Mouse (Mus musculus) layer of hippocampus, adult 8-10 months (tissue): ENCODE data around the gene Cd300lb. TPM values are rescaled to one million over a fixed set of nuclear protein-coding genes. Genes with fewer than 3 reads are reported as not detected.

Source experiments
- DNase-seq, 2 experiments: peaks; one replicate each; pipeline ENCODE4 v3.0.0; 2022; ENCODE audit warnings: low spot score in 2 of 2
- total RNA-seq, 4 experiments: library from RNA; stranded (reverse); gene quantifications; 2 replicates each; pipeline ENCODE4 v1.2.4; 2022

Cd300lb gene
- total RNA-seq, 4 experiments from 2014 or later, result 0.25 to 0.48 TPM; not detected in 2

DNA sequence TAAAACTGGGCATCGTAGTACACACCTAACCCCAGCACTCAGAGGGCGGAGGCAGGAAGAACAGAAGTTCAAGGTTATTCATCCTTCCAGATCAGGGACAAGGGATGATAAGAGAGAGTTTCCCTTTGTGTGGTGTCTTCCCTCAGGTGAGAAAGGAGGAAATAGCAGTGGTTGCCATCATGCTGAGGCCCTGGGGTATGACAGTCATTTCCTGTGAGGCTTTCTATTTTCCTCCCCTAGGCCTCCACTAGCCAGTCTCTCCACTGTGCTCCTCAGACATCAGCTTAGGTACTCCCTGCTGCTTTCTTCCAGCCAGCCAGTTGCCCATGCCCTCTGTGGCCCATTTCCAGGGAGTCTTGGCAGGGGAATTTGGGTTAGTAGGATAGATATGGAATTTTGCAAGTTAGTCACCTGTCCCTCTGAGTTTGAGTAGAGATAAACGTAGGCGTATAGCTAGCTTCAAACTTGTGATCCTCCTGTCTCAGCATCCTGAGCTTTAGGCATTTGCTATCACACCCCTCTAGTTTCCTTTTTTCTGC, 50.9 kb downstream of the Cd300lb start:
- no peak for DNase-seq

DNA sequence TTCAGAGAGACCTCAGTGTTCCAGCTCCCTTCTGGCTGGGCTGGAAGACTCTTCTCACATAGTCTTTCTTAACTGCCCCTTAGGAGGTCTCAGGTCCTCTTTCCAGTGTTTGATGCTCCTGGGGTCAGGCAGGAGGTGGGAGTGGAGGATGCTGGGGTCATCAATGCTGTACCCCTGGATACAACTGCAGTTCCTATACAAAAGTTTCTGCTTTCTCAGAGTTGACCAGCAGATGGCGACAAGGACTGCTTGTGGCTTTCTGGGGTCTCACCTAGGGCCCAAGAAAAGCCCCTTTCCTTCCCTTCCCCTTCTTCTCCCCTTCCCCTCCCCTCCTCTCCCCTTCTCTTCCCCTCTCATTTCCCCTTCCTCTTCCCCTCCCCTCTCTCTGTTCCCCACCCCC, 53.6 kb downstream of the Cd300lb start:
- no peak for DNase-seq

DNA sequence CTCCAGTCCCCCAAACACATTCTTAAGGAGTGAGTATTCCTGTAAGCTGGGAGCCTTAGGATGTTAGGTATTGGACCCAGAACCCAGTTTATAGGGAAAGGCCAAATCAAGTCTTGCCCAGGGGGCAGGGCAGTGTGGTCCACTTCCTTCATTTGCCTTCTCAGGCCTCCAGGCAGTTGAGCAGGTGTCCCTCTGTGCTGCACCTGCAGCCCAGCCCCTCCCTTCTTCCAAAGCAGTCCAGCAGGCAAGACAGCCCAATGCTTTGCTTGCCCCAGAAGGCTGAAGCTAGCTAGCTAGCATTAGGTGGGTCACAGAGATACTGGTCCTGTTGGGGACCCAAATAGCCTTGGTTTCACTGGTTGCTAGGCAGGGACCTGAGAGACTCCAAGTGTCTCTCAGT, 54.0 kb downstream of the Cd300lb start:
- no peak for DNase-seq

DNA sequence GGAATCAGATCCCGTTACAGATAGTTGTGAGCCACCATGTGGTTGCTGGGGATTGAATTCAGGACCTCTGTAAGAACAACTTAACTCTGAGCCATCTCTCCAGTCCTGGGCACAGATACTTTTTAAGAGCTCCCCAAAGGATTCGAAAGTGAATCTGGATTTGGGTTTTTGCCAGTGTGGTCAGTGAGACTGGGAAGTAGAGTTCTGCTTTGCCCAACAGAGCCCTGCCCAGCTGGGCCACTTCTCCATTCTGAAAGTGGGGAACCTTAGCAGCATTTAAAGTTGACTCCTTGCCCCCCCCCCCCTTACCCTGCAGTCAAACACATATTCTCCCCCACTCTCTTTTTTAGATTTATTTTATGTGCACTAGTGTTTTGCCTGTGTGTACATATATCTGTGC, 54.5 kb downstream of the Cd300lb start:
- DNase-seq, result no peak

DNA sequence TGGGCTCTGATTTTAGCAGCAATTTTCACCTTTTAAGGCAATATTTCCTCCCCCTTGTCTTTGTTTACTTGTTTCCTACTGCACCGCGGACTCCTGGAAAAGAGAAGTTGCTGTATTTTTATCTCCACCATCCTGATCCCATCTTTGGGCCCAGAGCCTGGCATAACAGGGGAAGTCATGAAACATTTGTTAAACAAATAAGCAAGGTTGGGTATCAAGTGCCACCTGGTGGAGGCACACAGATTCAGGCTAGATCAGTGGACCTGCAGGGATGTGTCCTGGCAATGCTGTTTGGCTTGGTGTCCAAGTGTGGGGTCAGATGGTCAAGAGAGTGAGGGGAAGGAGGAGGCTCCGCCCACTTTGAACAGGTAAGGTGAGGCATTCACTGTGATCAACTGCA, 57.0 kb downstream of the Cd300lb start:
- peak; percentile 33 to 56 for DNase-seq

DNA sequence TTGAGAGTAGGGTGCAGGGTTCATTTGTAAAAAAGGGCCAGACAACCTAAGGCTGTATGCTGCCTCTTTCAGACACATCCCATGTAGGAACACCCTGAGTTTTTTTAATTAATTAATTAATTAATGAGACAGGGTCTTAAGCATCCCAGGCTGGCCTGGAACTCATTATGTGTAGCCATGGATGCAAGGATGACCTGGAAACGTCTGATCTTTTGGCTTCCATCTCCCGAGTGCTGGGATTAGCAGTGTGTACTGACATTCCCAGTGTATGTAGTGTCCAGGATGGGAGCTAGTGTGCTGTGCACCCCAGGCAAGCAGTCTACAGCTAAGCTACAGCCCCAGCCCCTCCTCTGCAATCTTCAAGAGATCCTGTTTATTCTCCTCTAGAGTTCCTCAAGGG, 57.6 kb downstream of the Cd300lb start:
- no peak for DNase-seq

DNA sequence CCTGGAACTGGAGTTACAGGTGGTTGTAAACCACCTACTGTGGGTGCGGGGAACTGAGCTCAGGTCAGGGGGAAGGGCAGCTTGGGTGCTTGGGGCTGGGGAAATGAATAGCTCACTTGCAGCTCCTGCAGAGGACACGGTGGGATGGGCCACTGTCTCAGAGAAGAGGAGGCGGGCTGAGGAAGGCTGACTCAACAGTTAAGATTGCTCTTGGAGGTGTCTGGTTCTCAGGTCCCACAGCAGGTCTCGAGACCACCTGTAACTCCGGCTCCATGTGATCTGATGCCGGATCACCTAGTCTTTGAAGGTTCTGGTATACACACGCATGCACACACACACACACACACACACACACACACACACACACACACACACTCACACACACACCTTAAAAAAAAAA, 58.0 kb downstream of the Cd300lb start:
- DNase-seq, result no peak

DNA sequence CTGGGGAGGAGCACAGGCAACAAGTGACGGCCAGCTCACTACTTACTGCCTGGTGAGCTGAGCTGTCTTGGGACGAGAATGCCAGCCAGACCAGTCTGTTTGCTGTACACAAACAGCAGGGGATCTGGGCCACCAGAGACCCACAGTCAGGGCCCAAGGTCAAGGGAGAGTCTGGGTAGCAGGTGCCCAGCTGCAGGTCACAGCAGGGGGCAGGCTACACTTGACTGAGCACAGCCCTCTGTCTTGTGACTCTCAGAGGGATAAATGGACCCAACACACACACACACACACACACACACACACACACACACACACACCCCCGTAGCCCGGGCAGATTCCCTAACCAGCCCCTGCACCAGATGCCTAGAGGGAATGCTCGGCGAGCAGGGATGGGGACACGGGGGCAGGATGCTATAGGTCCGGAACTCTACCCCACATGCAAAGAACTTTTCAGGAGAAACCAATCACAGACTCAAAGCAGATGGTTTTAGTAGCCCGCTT, 58.8 kb downstream of the Cd300lb start:
- no peak for DNase-seq

DNA sequence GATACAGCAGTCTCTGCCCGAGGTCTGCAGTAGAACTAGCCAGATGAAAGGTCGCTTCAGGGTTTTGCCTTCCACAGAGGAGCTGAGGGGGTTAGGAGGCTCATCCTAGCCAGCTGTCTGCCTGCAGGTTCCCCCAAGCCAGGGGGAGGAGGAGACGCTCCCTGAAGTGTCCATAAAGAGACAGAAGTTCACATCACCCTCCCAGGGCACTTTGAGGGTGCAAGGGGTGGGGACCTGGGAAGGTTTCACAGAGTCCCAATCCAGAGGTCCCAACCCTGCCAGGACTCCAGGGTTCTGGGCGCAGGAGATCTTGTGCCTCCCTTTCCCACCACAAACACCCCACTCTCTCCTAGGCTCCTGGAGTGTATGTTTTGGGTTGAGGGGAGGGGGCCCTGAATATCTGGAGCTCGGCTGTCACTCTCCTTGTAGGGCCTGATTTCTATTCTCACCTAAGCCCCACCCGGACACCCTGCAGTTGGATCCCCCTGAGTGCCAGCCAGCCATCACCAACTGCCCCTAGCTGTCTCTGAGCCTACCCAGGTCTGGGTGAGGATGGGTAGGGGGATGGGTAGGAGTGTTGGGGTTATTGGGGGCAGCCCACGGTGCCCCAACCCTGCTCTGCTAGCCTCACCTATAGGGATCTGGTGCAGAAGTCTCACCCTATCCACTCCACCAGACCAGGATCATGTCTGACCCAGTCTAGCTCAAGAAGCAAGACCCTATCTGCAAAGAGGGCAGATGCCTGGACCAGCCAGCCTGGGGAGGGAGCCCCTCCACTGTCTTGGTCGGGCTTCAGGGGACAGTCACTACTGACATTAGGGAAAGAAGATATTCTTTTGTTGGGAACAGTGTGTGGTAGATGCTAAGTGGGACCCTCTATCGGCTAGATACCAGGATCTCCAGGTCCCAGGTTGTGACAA, 59.7 kb downstream of the Cd300lb start:
- DNase-seq, result no peak

DNA sequence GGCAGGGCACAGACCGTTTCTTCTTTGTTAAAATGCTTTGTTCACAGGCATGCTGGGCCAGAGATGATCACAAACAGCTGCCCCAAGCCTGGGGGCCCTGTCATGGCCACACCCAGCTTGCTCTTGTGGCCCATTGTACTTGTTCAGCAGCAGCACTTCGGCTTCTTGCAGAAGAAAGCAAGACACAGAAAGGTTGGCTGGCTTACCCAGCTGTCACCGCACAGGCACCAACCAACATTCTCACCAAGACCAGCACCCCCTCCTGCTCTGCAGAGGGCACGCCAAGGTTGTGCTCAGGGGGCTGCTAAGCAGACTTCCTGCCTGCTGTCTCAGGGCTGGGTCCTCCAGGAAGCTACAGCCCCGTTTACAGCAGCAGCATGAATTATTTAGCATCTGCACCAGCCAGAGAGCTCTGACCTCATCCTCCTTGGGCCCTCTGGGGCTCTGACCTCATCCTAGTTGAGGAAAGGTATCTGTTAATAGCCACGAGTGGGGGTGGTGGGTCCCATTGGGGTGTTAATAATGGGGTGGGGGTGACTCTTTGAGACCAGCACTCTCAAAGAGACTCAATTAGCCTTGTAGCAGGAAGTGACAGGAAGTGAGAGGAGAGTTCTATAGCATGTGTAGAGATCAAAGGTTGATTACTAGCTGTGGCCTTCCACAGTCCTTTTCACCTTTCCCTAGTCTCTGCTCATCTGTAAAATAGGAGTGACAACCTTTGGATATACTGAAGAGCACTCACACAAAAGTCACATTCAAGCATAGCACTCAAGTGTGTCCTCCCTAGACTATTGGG, 61.0 kb downstream of the Cd300lb start:
- no peak for DNase-seq

Other genes with a start within 250 kb of the Cd300lb start
- 1 to 10 TPM; 1.9 to 2.6 (median 2.2) TPM for gene Dnaic2, start 207.0 kb downstream of the Cd300lb start, total RNA-seq
- 1 to 10 TPM; 2.7 to 4.5 (median 3.8) TPM for gene Kif19a, start 169.0 kb downstream of the Cd300lb start, total RNA-seq
- 10 to 100 TPM; 15.3 to 19.6 (median 17.4) TPM for gene Btbd17, start 138.4 kb downstream of the Cd300lb start, total RNA-seq
- not detected for gene Gpr142, start 135.5 kb downstream of the Cd300lb start, total RNA-seq
- 1 to 10 TPM; 4.3 to 7.2 (median 4.8) TPM for gene Gprc5c, start 83.2 kb downstream of the Cd300lb start, total RNA-seq
- 1 to 10 TPM in 2 of 4 experiments, under 1 TPM in 2; 0.39 to 1.3 (median 0.80) TPM for gene Cd300a, start 44.3 kb downstream of the Cd300lb start, total RNA-seq
- gene Cd300c, start 34.8 kb upstream of the Cd300lb start, total RNA-seq, result not detected
- under 1 TPM in 2 of 4 experiments, not detected in 2; 0.20 to 0.45 TPM for gene Cd300ld, start 55.5 kb upstream of the Cd300lb start, total RNA-seq
- 10 to 100 TPM in 2 of 4 experiments, 1 to 10 TPM in 2; 3.8 to 26.2 (median 12.4) TPM for gene Cd300c2, start 67.5 kb upstream of the Cd300lb start, total RNA-seq
- gene Cd300ld2, start 81.8 kb upstream of the Cd300lb start, total RNA-seq, result not detected
- gene Cd300ld4, start 92.6 kb upstream of the Cd300lb start, total RNA-seq, result 1 to 10 TPM in 3 of 4 experiments, under 1 TPM in 1; 0.69 to 3.5 (median 1.8) TPM
- 1 to 10 TPM in 1 of 4 experiments, under 1 TPM in 1, not detected in 2; 0.45 to 4.0 TPM for gene Cd300ld5, start 103.4 kb upstream of the Cd300lb start, total RNA-seq
- 1 to 10 TPM in 2 of 4 experiments, under 1 TPM in 1, not detected in 1; 0.45 to 3.7 (median 3.6) TPM for gene Cd300ld3, start 114.0 kb upstream of the Cd300lb start, total RNA-seq
- under 1 TPM in 3 of 4 experiments, not detected in 1; 0.14 to 0.20 (median 0.18) TPM for gene Cd300e, start 127.8 kb upstream of the Cd300lb start, total RNA-seq
- gene Rab37, start 157.0 kb upstream of the Cd300lb start, total RNA-seq, result 1 to 10 TPM; 2.8 to 4.0 (median 3.9) TPM
- 1 to 10 TPM in 3 of 4 experiments, under 1 TPM in 1; 0.62 to 4.3 (median 1.7) TPM for gene Cd300lf, start 199.6 kb upstream of the Cd300lb start, total RNA-seq
- 10 to 100 TPM; 68.3 to 84.2 (median 77.1) TPM for gene Slc9a3r1, start 229.0 kb upstream of the Cd300lb start, total RNA-seq